Mouse (Mus musculus) left cerebral cortex, adult 18-20 months (tissue): ENCODE measurements at regions not wholly inside any gene's neighbourhood (a gene's known extent, or its start where the extent isn't known, plus 50 kb on each side); places are given as distances from the start of the nearest gene placed in this dataset.

Experiments used
- DNase-seq, 2 experiments: peaks; one replicate each; pipeline ENCODE4 v3.0.0; 2021 to 2022; ENCODE audit warnings: low spot score in 2 of 2, mixed read lengths in 1 of 2

- no peak for DNase-seq
Observed at GRCm38 (mm10) chr3:131056893-131057660, 53.2 kb upstream of the Lef1 start.

DNA sequence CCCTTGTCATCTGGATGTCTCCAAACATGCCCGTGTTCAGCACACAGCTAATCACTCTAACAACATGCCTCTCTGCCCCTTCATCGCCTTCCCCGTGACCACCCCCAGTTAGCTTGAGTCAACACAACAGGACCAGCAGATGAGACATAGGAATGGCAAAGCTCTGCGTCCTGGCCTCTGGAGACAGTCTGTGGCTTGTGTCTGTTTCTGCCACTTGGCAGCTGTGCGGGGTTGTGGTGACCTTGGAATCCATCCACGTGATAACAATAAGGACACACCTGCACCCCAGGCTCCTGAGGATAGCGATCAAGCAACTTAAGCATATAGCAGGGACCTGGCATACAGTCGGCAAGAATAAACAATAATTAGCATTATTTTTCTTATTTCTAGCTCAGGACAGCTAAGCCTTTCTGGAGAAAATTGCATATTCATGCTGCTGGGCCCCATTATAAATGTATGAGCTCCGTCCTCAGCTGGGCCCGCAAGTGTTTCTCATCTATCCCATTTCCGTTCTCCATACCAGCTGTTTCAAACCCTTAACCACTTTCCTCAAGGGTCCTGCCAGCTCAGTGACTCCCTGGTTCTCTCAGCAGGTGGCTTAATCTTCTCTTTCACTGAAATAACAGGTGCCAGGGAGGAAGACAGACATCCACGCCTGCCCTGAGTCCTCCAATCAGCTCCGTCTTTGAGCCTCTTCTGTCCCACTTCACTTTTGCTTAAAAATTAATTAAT is 55.9 kb upstream of the Lef1 start:
- DNase-seq = no peak

DNA sequence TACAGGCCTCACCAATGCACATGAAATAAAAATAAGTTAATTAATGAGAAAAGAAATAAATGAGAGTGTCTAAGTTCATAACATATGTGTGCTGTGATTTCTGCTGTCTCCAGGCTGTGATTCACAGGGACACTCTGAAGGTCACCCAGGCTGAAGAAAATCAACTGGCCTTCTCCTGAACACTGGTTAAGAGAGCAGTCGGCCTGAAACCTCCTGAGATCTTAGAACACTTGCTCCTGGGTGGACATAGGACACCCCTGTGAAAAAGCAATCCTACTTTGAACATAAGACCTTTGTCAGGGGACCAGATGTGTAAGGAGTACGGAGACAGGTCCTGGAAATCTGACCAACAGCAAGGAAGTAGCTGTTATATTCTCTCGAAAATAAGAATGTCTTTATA is 62.6 kb upstream of the Lef1 start:
- no peak for DNase-seq

GRCm38 (mm10) chr3:131046412-131046811 is 63.9 kb upstream of the Lef1 start:
- no peak for DNase-seq

DNA sequence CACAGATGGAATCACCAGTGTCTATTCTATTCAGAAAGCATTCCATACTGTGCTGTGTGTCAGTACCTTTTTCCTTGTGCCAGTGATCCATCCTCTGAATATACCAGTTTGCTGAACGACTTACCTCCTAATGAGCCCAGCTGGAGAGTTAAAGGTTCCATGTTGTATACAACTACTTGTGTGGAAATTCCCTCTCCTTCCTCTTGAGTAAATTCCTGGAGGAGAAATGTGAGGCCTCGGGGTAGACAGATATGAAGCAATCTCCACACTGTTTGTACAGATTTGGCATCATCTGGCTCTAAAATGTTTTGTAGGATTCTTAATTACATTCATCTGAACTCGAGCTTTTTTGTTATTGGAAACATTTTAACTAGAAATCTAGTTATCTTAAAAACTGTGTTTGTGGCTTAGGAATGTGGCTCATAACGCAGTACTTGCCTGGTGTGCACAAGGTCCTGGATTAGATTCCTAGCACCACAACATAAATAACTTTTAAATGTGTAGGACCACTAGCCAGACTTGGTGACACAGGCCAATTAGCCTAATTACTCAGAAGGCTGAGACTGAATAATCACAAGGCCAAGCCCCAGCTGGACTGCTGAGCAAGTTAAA is 70.0 kb upstream of the Lef1 start:
- no peak for DNase-seq

DNA sequence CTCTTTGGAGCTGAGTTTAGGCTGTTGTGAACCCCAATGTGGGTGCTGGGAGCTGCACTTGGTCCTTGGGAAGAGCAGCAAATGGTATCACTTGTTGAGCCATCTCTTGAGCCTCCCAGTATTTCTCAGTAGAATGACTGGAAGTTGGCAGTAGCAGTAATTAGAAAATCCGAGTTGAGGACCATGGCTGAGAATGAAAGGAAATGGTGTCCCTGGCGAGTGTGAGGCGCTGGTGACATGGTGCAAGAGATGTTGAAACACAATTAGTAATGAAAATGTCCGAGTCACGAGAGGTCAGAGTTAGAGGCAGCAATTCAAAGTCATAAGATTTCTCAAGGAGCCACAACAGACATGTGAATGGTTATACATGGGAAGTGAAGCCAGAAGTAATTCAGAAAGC is 73.2 kb upstream of the Lef1 start:
- DNase-seq = no peak

DNA sequence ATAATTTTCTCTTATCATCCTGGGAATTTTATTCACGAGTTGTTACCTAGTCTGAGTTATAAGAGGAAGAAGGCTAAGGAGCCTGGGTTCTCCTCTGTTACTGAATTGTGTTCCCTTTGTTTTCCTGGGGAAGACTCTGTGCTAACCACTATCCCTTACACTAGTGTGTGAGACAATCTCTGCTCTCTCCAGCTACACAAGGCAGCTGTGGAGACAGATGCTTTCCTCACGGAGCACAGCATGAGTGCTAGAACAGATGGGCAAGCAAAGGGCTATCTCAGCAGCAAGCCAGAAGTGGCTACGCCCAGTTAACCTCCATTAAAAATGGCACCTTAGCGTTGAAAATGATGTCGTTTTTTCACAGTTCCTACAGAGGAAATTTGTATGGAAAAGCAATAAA is 75.5 kb upstream of the Lef1 start:
- DNase-seq = no peak

- DNase-seq = no peak
Observed at GRCm38 (mm10) chr3:131026336-131026735, 83.9 kb upstream of the Lef1 start.

DNA sequence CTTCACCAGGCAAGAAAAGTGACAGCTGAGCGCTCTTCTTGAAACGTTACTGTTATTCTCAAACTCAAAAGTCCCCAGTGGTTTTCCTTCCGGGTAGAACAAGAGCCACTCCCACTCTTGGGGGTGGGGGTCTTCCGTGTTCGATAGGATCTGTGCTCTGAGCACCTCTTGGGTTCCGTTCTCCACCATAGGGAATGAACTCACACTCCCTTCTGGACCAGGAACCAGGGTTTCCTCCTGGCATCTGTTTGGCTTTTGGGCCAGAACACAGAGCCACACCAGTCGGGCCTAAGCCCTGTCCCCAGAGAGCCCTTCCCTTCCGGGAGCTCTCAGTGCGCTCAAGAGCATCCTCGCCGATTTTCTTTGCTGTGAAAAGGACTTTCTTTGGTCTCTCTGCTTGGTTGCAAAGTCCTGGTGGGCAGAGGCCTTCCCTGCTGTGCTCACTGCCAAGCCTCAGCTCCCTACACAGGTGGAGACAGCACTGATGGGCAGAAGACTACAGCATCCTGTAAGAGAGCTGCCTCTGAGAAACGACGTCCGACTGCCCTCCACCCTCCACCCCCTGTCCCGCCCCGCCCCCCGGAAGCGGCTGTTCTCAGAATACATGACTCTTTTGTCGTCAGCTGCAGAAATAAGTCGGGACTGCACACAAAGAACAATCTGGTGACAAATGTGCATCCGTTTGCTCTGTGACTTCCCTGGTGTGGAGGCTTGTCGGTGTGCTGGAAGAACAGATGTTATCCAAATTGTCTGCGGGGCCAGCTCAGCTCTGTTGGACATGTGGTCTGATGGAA is 90.9 kb upstream of the Lef1 start:
- DNase-seq = no peak

DNA sequence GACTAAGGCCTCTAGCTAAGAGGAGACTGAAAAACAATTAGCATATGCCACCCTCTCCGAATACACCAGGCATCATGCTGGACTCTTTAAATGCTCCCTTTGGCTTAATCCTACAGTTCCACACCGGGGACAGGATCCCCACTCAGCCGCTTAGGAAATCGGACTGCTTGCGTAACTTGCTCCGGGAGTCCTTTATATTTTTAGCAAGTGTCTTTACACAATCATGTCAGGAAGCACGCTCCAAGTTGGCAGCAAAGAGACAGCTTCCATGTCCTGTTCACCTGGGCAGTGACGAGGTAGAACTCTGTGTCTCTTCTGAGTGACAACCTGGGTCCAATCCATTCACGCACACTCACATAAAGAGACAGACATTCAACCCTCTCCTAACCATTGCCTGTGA is 92.4 kb upstream of the Lef1 start:
- DNase-seq = no peak

DNA sequence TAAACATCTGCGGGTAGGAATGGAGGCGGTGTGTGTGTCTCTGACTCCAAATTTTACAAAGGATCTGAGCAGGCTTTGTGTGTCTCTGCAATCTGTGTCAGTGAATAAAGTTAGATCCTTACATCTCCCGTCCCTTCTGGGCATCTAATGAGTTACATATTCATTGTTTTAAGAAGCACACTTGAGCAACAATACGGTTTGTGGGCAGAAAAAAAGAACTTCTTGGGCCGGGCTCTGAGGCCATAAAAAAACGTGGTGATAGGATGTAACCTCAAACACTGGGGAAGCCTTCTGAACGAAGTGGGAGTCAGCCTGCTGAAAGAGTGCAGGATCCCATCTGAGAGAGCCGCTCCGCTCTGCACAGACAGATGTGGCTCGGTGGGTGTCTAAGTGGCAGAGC is 94.2 kb upstream of the Lef1 start:
- DNase-seq = no peak

GRCm38 (mm10) chr3:131014092-131014716 is 96.1 kb upstream of the Lef1 start:
- DNase-seq = no peak

DNA sequence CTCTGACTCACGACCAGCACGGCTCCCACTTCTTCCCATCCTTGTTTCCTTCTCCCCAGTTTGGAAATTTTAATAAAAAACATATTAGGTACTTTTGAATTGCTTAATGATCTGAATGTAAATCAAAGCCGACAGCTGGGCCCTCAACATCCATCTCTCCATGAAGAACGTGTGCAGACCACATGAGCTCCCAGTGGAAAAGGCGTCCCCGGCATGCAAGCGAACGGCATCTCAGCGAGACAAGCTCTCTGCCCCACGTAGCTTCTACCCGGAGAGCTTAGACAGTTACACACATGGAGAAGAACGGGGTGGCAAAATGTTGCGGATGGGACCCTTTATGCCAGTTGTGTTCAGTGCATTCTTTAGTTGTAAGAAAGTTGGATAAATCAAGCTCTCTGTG is 109.6 kb upstream of the Lef1 start:
- no peak for DNase-seq

GRCm38 (mm10) chr3:131000252-131000651 is 110.0 kb upstream of the Lef1 start:
- DNase-seq = no peak

GRCm38 (mm10) chr3:130999818-131000217 is 110.5 kb upstream of the Lef1 start:
- no peak for DNase-seq

DNA sequence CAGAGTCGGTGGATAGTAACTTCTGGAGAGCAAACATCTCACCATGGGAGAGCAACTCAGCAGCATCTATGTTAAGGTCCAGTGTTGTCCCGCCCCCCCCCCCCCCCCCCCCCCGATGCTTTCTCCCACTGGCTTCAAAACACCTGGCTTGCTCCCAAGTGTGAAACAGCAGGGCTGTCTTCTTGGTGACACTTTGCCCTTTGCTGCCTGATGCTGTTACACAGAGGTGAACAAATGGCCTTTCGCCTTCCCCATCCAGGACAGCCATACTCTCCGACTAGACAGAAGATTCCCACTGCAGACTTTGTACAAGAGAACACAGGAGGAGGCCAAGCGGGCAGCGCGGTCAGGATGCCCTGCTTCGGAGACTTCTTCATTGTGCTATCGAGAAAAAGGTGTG is 111.8 kb upstream of the Lef1 start:
- DNase-seq = no peak

DNA sequence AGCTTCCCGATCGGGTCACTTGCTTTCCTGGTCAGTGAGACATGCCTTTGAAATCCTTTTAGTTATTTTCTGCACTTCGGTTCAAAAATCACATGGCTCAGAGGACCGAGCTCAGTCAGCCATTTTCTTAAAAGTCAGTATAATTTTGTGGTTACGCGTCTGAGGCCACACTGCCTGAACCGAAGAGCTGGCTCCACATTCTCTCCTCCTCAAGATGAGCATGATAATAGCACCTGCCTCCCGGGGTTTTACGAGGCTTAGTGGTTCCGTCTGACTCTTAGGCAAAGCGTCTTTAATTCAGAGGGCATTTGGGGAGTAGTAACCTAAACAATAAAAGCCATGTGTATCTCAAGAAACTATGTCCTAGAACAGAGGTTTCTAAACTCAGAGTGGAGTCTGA is 113.5 kb upstream of the Lef1 start:
- DNase-seq = no peak

GRCm38 (mm10) chr3:130991971-130992370 is 118.3 kb upstream of the Lef1 start:
- DNase-seq = no peak

DNA sequence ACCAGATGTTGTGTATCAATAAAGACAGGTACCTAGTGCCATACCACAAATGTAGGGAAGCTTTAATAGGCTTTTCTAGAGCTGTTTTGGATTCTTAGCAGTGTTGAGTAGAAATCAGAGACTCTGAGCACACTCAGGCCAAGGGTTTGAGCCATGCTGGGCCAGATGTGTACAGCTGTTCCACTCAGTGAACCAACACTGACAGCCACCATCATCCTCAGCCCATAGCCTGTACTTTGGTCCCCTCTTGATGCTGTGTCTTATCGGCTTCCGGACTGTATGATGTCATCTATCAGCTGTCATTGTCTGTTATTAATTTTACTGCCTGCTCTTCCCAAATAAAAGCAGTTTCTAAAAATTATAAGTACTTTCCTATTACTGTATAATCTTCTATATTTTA is 123.6 kb upstream of the Lef1 start:
- DNase-seq = no peak

DNA sequence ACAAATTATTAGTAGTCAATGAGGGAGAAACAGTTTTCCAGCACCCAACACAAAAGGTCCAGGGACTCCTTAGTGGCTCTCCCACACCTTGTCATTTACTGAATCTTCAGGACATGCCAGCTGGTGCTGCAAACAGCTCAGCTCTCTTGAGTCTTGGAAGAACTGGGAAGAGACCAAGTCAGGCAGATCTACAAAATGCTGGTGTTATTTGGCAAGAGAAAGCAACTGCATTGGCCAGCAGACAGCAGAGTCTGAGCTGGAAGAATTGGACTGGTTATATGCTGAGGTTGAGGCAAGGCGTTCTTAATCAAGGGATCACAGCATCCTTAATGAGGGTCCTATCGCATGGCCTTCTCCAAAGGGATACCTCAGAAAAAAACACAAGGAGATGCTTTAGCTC is 124.2 kb upstream of the Lef1 start:
- no peak for DNase-seq

DNA sequence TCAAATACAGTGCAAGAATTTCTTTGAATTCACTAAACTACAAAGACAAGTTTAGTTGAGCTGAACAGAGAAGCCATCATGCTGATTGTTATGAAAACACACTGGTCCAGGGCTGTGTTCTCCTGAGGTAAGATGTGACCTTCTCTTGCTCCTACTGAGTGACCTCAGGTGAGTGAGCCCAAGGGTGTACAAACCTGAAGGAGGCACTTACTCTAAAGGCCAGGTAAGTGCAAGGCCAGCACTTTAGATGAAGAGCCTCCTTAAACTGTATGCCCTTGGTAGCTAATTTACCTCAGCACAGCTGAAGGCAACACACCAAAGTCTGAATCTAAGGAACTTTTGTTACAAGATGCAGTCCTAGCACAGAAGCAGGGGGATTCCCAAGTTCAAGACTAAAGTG is 128.7 kb upstream of the Lef1 start:
- DNase-seq = no peak
